Mouse (Mus musculus): Measurements from ENCODE around the gene Def6.

The Def6 gene

DNA sequence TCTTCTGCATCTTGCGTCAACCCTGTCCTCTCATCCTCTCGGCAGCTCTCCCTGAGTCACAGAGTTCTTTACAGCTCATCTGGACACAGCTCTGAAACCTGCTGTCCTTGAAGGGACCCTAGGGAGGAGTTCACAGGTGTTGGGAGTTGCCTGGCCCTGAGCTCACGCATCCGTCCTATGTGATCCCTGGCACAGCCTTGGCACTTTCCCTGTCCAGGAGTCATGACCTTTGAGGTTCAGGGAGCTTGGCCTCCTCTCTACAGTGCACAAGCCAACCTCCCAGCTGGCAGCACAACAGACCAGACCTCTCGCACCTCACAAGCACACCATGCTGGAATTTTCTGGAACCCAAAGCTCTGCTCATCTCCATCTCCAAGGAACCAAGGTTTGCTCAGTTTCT lies 33.3 kb downstream of the Def6 start:
- no peak for DNase-seq (ENCODE audit: low spot score)

DNA sequence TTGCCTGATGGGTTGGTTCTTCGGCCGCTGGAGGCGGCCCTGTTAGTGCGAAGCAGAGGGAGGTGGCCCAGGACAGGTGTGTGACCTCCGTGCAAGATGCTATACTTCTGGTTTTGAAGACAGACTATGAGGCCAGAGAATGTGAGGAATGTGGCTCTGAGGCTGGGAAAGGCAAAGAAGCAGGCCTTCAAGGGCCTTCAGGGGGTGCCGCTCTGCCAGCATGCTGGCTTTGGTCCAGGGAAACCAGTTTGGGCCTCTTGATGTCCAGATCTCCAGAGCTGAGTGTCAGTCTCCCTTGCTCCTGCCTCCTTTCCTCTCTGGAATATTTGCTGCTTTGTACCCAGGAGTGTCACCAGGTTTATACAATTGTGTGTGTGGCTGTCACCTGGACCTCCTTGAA lies 34.7 kb downstream of the Def6 start:
- DNase-seq (ENCODE audit: low spot score), result no peak

DNA sequence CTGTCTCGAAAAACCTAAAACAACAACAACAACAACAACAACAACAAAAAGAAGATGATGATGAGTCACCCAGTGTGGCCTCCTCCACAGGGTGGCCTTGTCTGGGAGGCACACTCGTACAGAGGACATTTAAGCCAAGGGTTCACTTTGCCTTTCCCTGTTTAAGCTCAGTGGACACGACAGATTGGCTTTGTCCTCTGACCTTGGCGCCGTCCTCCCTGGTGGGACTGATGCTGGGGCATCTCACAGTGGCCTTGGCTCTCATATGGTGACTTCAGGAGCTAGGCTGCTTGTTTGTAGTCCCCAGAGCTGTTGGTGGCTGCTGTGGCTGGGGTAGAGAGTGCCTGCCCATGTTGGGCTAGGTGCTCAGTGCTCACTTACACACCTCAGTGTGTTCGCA lies 36.6 kb downstream of the Def6 start:
- DNase-seq (ENCODE audit: low spot score), result no peak

- no peak for DNase-seq (ENCODE audit: low spot score)
Measured at GRCm38 (mm10) chr17:28244714-28245113, 37.1 kb downstream of the Def6 start.

DNA sequence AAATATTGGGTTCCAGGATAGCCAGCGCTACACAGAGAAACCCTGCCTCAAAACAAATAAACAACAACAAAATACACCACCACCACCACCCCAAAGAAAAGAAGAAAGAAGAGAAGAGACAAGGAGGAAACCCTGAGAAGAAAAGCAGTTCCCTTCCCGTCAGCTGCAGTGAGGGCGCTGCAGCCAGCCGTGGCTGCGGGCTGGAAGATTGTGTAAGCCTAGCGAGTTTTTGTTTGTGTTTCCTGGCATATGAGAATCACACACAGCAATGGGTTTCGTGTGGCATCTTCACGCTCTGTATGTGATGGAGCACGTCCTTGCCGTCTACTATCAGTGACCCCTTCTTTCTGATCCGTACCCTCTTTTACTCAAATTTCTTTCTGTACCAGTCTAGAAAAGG lies 39.1 kb downstream of the Def6 start:
- no peak for DNase-seq (ENCODE audit: low spot score)

DNA sequence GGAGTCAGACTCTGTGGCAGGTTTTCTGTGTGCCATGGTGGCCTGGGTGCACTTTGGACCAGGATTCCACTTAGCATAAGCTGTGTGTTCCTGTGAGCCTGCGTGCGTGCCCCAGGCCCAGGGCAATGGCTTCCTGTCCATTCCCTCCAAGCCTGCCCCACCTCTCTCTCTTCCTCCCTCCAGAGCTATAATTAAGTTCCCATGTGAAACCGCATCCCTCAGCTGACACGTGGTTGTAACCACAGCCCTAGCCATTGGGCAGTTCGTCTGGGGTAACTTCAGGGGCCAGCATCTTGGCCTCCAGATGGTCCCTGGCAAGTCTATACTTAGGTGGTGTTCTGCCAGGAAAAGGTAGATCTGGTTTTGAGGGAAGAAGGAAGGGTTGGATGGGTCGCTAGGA lies 40.0 kb downstream of the Def6 start:
- DNase-seq (ENCODE audit: low spot score), result no peak

GRCm38 (mm10) chr17:28249062-28249461 lies 41.5 kb downstream of the Def6 start:
- no peak for DNase-seq (ENCODE audit: low spot score)

DNA sequence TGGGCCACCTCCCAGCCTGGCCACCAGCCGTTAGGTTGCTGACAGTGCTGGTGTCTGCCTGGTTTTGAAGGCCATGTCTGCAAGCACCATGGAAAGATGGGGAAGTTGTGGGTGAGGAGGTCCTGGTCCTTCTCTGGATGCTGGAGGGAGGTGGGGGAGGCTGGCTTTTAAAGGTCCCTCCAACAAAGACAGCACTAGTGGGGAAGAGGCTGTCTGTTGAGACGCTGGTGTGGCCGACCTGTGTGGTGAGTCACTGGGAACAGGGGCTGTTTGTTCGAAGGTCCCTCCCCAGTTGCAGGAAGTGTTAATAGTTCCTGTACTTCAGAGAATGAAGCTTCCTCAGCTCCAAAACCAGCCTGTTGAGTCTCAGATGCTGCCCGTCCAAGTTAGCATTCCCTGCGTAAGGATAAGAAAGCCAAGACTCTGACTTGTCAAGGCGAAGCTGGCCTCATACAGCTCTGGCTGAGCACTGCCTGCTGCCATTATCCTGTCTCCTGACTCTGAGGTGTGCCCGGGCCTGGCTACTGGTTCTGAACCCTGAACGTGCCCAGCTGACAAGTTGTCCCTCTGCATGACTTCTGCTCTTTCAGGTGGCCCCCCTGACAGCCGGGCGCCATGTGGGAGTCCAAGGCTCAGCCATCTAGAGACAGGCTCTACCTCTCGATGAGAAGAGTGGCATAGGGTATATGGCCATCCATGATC lies 44.2 kb downstream of the Def6 start:
- no peak for DNase-seq (ENCODE audit: low spot score)

DNA sequence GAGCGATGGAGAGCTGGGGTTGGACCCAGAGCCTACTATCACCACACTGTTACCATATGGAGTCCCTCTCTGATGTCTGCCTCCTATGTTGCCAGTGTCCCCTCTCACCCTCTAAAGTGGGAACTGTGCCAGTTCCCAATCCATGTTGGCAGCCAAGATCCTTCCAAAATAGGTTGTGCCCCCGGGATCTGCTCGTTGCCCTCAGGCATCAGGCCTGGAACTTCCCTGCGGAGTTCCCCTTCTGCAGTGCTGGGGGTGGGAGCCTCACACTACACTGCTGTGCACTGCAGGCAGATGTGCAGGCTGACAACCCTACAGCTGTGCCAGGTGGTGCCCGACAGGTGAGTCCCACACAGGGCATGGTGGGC lies 44.7 kb downstream of the Def6 start:
- DNase-seq (ENCODE audit: low spot score), result no peak

DNA sequence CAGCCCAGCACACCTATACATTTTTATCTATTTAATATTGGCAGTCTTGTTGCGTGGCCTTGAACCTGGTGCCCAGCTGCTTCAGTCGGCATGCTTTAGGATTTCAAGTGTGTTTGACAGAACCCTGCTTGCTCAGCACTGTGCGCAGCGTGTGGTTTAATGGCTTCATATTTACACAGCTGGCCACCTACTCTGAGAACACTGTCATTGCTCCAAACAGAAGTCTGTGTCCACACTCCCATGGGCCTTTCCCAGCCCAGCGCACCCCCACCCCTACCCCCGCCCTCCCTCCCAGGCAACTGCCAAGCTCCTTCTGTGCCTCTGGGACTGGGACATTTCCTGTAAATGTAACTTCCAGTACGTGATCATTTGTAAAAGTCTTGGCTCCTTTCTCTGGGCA lies 45.6 kb downstream of the Def6 start:
- no peak for DNase-seq (ENCODE audit: low spot score)

DNA sequence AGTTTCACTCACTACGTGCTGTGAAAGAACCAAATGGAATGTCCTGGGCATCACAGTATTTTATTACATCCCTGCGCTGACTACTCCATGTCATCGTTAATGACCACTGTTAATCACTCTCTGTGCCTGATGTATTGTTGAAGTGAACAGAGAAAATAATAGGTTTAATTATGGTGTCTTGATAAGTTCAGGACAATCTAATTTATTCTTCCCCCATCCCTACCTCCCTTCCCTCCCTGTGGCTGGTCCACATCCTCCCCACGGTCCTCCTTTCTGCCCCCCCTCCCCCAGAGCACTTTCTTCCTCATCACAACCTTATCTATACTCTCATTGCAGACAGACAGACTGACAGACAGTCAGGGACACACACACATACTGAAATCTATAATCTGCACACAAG lies 47.2 kb downstream of the Def6 start:
- no peak for DNase-seq (ENCODE audit: low spot score)

DNA sequence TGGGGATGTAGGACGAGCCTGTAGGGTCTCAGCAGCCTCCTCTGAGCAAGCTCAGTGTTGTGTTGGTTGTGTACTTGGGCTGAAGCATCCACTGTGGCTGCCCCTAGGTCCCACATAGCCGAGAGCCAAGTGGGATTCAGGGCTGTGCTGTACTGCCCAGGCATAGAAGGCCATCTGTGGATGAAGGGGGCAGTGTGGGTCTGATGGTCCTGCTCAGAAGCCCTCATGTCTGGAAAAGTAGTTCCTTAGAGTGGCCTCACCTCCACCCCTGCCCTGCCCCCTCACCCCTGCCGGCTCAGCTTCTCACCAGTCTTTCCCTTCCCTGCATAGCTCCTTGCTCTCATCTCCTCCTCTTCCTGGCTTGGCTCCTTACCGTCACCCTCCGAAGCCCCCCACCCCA lies 48.1 kb downstream of the Def6 start:
- DNase-seq (ENCODE audit: low spot score), result no peak

DNA sequence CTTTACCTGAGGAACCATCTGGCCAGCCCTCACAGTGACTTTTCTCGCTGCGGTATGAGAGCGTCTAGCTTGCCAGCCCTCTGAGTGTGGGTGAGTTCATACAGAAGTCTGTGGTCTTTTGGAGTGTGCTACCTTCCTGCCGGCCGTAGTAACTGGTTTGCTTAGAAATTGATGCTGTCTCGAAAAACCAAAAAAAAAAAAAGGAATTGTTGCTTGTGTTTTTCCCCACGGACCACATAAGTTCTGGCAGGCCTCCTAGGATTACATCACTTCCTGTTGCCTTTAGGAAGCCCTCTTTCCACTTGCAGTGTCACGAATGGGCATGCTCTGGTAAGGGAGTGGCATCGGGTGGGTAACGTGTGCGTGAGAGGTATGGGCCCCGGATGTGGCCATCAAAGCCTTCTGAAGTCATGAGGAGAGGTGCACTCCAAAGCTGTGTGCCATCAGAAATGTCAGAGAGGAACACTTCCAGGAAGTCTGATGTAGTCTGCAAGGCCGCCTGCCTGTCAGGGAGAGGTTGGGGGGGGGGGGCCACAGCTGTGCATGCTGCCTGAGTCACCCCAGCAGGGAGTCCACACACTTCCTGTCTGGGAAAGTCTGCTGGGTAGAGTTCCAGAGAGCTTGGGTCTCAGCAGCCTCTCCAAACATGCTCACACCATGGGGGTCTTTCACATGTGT lies 49.2 kb downstream of the Def6 start:
- no peak for DNase-seq (ENCODE audit: low spot score)

DNA sequence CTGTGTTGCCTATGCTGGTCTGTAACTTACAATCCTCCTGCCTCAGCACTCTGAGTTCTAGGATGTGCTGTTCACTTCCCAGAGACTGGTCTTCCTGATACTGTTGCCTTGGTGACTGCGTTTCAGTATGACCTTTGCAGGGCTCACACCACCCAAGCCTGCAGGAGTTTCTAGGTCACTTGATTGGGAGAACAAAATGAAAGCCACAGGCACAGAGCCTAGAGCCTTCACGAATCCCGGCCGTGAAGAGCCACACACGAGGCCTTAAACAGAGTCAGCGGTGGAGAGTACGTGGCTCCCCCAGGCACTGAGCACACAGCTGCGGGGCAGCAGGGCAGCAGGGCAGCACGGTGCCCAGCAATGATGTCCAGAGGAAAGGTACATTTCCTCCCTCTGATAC lies 50.7 kb downstream of the Def6 start:
- no peak for DNase-seq (ENCODE audit: low spot score)

DNA sequence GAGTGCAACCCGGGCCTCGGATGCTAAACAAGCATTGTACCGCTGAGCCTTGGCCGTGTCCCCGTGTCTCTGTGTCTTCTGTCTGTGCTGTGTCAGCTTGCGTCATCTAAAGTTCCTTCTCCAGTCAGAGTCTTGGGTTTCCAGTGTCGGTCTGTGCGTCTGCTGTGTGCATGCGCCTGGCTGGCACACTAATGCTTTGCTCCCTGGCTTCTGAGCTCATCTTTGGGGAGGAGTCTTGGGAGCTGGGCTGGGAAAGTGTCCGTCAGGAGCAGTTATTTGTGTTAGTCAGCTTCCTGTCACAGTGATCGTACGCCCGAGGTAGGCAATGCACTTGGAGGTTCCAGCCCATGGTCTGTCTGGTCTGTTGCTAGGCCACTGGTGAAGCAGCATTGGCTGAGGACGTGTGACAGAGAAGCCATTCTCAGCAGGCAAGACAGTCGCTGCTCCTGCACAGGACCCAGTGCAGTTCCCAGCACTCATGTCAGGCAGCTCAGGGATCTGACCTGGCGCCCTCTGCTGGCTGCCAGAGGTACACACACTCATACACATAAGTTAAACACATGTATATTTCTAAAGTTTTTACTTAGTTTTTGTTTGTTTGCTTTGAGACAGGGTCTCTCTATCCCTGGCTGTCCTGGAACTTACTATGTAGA lies 52.4 kb downstream of the Def6 start:
- DNase-seq (ENCODE audit: low spot score), result no peak

DNA sequence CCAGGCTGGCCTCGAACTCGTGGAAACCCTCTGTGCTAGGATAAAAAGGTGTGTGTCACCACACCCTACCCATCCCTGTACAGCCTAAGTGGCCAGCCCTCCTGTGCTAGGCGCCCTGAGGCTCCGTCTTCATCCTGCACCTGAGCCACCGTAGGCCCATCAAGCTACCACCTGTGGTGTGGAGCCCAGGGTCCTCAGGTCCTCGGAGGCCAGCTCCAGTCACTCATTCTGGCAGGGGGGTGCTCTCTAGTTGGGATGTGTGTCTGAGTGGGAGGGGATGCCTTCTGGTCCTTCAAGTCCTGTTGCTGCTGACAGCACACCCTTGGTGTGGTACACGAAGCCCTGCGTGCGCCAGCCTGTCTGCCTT lies 52.9 kb downstream of the Def6 start:
- no peak for DNase-seq (ENCODE audit: low spot score)

- peak; percentile 41 for DNase-seq (ENCODE audit: low spot score)
Measured at GRCm38 (mm10) chr17:28261795-28262194, 54.2 kb downstream of the Def6 start.

GRCm38 (mm10) chr17:28263181-28263894 lies 55.8 kb downstream of the Def6 start:
- no peak for DNase-seq (ENCODE audit: low spot score)

DNA sequence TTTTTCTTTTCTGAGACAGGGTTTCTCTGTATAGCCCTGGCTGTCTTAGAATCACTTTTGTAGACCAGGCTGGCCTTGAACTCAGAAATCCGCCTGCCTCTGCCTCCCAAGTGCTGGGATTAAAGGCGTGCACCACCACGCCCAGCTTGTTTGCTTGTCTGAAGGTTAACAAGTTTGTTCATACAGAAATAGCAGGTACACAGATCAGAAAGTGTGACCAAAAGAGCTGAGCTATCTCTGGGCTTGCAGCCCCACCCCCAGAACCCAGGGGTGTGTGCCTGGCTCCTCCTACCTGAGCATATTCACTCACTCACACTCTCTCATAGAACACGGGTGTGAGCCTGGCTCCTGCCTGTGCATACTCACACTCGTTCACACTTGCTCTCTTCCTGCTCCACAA lies 59.7 kb downstream of the Def6 start:
- DNase-seq (ENCODE audit: low spot score), result no peak

DNA sequence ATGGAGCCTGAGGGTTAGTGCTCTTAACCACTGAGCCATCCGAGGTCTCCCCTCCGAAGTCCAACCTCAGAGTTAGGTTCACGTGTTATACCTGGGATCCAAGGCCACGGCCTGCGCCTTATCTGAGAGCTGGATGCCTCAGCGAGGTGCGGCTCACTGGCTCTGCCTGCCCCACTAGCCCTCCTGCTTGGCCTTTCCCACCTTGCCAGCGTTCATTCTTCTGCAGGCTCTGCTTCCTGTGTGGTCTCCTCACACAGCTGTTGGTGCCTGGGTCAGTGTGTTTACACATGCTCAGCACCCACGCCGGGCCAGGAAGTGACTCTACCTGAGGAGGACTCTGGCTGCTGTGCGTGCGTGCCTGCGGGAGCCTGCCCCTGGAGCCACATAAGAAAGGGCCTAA lies 62.6 kb downstream of the Def6 start:
- DNase-seq (ENCODE audit: low spot score), result no peak

DNA sequence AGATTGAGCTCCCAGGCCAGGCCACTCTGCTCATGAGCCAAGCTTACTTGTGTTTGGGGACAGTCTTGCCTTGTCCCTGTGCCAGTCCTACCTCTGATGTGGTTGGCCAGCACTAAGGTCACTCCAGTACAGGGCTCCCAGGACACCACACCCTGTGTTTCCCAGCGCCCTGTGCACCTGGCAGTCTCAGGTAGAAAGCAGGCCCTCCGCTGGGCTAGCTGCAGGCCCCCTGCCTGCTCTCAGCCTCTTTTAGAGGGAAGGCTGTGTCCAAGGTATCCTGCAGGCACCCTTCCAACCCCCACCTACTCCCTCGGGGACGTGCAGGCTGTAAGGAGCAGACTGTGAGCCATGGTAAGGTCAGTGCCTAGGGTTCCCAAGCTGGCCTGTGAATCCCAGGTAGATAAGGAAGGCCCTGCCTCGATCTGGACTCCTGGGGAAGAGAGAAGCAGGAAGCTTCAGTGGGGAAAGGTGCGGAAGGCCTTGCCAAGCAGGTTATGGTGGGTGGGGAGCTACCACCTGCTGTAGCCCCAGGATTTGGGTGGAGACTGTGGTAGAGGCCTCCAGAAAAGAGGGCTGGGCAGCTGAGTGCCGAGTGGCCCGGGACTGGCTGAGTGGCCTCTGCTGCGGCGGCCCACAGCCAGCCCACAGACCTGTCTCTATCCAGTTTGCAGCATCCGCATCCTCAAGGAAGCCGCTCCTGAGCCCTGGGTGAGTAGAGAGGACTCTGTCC lies 64.1 kb downstream of the Def6 start:
- no peak for DNase-seq (ENCODE audit: low spot score)

DNA sequence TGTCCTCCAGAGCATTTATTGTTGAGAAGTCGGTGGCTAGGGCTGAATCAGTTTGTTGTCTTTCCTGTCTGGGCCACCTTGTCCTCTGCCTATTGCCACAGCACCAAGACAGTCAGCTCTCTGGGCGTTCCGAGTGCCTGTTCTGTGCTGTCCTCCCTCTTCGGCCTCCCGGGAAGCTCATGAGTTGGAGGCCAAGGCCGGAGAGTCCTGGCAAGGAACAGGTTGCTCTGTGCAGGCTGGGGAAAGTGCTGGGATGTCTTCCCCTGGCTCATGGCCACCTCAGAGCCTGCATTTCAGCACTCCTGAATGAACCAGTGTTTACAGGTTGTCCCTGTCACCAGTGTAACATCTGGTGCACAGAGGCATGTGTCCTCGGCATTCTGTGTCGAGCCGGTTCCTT lies 64.7 kb downstream of the Def6 start:
- DNase-seq (ENCODE audit: low spot score), result peak; percentile 49
